Mouse (Mus musculus) lung, postnatal 14 days (tissue): Measurements from ENCODE around the gene Fgd2.

Experiments
- DNase-seq: peaks from one replicate; pipeline ENCODE4 v3.0.0; 2021

Gene Fgd2

DNA sequence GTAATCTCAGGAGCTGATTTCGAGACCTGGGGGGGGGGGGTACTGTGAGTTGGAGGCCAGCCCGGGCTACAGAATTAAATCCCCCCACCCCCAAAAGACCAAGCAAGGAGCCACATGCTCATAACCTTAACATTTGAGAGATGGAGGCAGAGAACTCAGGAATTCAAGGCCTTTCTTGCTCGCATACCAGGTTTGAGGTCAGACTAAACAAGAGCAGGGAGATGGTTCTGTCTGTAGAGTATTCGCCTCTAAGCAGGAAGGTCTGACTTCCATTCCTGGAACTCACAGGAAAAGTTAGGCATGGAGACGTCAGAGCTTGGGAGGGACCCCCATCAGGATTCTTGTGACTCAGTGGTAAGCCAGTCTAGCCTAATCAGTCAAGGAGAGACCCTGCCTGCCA lies 39.3 kb downstream of the Fgd2 start:
- DNase-seq, result no peak

GRCm38 (mm10) chr17:29401741-29402268 lies 41.1 kb downstream of the Fgd2 start:
- DNase-seq, result no peak

DNA sequence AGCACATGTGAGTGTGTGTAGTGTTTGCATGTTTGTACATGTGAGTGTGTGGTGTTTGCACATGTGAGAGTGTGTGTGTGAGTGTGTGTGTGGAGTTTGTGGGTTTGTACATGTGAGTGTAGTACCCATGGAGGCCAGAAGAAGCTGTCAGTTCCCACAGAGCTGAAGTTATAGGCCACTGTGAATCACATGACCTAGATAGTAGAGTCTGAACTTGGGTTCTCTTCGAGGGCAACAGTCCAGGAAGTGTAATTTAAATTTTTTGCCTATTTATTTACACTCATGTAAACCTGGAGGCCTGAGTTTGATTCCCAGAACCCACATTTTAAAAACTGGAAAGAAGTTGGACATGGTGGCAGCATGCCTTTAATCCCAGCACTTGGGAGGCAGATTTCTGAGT lies 42.5 kb downstream of the Fgd2 start:
- no peak for DNase-seq

GRCm38 (mm10) chr17:29405501-29405900 lies 44.8 kb downstream of the Fgd2 start:
- DNase-seq, result no peak

DNA sequence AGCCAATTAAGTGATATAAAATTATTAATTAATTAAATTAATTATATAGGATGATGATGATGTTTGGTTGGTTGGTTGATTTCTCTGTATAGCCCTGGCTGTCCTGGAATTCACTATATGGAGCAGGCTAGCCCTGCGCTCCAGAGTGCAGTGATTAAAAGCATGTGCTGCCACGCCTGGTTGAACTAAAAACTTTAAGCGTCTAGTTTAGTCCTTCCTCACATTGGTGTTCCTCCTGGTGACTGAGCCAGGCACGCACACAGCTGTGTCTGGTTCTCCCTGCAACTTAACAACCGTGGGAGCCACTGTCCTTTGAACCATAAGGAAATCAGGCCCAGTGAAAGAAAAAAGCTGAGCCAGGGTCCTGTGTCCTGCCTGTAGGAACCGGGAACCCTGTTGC lies 45.4 kb downstream of the Fgd2 start:
- DNase-seq, result no peak

- DNase-seq, result no peak
Measured at GRCm38 (mm10) chr17:29407405-29407804, 46.7 kb downstream of the Fgd2 start.

- no peak for DNase-seq
Measured at GRCm38 (mm10) chr17:29408364-29408763, 47.6 kb downstream of the Fgd2 start.

DNA sequence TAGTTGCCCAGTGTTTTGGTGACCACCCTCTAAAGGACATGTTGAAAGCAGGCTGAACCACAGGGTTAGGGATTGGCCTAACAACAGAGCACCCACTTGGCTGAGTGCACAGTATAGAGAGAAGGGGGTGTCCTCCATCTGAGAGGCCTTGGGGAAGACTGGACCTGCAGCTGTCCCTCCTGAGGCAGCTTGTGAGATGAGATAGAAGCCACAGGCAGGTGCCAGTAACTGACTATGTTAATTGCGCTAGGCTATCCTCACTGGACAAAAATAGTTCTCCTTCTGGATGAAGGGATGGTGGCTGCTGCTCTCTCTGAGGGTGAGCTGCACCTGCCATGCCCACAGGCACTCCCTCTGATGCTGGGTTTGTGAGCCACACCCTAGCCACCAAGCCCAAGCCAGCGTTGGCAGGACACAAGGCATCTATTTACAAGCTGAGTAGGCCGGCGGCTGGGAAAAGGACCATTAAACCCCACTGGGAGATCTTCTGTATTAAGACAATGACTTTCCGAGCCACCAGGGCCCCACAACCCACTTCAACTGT lies 49.2 kb downstream of the Fgd2 start:
- no peak for DNase-seq

DNA sequence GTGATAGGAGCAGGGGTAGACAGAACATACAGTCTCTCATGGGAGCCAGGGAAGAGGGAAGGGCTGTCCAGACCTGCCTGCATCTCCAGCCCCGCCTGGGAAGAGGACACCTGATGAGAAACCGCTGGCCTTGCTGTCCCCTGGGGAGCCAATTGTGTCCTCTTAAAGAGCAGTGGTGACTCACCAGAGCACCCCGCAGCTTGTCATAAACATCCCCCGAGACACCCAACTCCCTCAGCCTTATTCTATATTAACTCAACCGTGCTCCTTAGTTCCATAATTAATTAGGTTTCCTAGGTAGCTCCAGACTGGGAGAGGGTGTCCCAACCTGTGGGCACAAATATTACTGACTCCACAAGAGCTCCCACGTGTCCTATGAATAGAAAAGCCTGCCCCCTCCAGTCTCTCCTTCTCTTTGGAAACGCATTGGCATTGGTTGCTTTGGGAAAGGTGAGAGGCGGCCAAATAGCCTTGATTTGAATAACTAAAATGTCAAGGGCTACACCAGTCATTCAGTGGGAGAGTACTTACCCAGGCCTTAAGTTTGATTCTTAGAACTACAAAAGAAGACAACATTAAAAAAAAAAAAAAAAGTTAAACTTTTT lies 51.2 kb downstream of the Fgd2 start:
- DNase-seq, result no peak

GRCm38 (mm10) chr17:29414566-29414965 lies 53.9 kb downstream of the Fgd2 start:
- DNase-seq, result no peak

DNA sequence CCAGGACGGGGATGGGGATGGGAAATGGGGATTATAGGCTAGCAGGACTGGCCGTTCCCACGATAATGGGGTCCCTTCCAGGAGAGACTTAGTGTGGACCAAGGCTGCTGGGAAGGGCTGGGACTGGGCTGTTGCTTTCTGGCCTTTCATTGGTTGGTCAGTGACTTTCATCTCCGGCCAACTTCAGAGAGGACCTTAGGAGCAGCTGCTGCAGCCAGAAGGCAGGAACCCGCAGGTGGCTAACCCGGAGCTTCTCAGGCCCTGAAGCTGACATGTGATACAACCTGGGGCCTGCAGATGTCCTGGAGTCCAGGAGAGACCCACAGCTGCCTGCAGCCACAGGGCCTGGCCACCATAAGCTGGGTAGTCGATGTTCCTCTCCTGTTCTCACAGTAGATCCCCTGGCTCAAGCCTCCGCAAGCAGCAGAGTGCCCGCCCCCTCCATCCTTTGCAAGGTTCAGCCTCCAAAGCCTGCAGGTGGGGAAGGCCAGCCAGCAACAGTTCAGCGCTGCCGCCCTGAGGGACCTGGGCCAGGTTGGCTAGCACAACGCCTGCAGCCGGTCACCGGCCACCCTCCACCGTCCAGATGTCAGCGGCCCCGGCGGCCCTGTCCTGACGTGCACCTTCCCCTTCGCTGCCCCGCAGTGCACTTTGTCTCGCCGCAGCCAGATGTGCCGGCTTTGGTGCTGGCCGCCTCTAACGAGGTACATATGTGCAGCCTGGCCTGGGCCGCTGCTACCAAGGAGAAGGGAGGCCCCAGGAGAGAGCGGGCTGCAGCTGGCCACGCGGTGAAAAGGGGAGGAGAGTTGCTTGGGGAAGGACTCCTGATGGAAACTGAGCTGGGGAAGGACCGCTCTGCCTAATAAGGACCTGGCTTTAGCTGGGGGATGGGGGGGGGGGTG lies 55.3 kb downstream of the Fgd2 start:
- DNase-seq, result peak; percentile 42

DNA sequence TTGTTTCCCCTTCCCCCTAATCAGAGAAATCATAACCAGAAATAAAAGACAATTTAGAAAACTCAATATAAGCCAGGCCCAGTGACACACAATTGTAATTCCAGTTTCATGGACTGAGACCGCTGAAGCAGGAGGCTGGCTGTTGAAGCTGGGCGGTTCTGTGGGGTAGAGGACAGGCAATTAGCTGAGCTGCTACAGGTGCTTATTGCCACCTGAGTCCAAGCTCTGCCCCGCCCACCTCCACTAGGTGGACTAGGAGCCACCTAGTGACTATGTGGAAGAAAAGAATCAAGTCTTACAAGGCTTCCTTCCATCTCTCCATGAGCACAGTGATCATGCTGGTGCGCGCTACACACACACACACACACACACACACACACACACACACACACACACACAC lies 56.0 kb downstream of the Fgd2 start:
- no peak for DNase-seq

DNA sequence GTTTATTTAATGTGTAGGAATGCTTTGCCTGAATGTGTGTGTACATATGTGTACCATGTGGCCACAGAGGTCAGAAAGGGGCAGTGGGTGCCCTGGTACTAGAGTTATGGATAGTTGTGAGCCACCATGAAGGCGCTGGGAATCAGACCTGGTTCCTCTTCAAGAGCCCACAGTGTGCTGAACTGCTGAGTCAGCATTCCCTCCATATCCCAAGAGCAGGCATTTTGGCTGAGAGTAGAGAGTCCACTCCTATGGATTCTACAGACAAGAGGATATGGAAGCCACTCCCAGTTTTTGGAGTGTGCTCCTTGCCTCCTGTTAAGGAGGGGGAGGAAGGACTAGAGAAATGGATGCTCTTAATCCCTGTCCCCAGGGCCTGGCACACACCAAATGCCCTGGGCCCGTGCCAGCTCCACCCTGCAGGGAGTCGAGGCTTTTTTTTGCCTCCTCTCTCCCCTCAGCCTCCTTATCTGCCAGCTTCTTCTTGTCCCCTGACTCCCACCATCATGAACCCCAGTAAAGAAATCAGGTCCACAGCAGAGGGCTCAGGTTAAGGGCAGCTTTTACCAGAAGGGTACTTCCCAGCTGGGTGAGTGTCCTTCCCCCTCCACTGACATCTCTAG lies 58.2 kb downstream of the Fgd2 start:
- no peak for DNase-seq

DNA sequence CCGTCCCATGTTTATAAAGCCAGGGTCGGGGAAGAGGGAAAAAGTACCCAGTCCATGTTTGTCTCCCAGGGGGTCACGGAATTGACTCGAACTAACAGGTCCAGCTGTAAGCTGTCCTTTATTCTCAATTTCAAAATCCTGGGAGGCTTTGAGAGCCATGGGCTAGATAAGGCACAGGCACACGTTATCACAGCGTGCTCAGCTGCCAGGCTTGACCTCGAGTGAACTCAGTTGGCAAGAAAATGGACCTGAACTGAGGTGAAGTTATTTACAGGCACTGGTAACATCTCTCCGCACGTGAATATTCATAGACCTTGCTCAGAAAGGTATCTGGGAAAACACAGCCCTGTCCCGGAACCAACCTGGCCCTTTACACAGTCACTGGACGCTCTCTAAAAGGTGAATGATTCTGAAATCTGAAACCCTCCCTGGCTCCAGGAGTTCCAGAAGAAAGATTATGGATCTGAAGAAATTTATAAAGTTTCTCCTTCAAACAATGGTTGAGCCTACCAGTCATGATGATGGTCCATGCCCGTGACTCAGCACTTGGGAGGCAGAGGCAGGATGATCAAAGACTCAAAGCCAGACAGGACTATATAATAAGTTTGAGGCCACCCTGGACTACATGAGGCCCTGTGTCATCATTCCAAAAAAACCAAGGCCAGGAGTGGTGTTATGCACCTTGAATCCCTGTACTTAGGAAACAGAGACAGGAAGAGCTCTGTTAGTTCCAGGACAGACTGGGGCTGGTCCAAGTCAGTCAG lies 59.4 kb downstream of the Fgd2 start:
- DNase-seq, result no peak

DNA sequence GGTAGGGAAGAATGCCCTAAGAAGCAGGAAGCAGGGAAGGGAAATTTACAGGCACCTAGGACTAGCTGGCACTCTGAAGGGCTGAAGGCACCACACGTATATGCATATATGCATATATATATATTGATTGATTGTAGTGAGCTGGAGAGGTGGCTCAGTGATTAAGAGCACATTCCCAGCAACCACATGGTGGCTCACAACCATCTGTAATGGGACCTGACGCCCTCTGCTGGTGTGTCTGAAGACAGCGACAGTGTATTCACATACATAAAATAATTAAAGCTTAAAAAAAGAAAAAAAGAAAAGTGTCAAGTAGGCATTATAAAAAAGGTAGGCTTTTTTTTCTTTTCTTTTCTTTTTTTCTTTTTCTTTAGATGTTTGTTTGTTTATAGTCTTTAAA lies 60.6 kb downstream of the Fgd2 start:
- DNase-seq, result no peak

DNA sequence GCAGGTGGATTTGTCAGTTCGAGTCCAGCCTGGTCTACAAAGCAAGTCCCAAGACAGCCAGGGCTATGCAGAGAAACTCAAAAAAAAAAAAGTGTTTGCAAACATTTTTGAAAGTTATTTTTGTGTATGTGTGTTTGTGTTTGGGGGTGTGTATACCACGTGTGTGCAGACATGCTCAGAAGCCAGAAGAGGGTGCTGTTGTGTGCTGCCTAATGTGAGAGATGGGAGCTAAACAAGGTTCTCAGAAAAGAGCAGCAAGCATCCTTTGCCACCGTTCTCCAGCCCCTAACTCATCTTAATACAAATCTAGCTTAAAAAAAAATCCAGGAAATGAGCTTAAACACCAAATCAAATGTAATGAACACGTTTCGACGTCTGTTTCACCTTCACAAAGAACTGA lies 61.6 kb downstream of the Fgd2 start:
- DNase-seq, result no peak

DNA sequence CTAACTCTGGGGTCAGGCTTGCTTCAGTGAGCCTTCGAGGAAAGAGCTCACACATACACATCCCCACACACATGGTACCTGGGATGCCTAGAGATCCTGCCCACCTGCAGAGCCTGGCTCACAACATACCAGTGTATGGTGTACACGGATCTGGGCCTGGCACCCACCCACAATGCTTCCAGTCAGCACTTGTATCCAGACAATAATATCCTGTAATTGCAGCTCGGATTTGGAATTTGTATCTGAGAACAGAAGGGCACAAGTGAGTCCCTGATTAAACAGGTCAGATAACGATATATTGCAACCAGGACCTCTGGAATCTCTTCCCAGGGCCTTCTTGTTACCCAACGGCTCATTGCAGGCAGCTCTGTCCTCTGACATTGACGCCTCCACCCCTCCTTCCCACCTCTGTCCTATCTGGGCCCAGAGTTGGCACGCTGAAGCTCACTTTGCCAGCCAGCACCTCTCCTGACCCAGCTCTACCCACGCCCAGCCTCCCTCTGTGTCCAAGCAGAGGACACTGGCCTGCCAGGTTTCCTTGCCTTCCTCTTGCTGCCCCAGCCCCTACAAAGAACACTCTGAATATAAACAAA lies 62.3 kb downstream of the Fgd2 start:
- no peak for DNase-seq

DNA sequence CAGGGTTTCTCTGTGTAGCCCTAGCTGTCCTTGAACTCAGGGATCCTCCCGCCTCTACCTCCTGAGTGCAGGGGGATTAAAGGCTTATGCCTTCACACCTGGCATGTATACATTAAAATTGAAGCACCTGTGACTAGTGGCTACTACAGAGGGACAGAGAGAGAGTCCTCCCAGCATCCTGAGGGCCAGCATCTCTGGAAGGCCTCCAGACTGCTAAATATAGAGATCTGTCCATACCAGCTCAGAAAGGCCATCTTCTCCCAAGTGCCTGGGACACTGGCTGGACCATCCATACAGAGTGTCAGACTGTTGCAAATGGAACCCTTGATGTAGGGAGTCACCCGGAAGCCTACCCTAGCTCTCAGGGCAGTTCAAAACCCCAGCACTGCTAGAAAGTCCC lies 63.3 kb downstream of the Fgd2 start:
- DNase-seq, result no peak

DNA sequence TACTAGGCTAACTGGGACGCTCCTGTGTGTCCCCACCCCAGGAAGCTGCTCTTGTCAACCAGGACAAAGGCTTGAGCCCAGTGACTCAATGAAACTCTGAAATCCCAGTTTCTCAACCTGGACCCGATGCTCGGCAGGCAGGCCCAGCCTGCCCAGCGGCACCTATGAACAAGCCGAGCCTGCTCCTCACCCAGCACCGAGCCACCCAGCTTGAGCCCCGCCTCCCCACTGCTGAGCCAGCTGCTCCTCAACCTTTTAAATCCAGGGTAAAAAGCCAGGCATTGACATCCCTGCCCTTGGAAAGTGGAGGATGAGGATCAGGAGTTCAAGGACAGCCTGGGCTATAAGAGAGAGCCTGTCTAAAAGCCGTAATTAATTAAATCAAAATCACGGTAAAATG lies 64.6 kb downstream of the Fgd2 start:
- DNase-seq, result no peak

DNA sequence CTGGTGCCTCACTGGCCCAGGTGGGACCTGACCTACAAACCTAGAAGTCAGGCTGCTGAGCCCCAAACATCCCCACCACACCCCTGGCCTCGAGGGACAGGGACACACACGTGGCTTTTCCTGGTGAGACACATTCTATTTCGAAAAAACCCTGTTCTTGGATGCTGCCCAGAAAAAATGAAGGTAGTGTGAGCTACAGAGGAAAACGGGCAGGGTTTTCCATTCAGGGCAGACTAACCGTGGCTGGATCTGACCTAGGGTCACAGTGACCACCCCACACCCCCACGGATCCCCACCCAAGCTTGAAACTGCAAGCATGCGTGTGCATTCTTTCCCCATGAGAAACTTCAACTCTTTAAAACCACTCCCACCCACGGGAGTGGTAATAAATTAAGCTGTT lies 67.5 kb downstream of the Fgd2 start:
- no peak for DNase-seq

- DNase-seq, result no peak
Measured at GRCm38 (mm10) chr17:29428826-29429225, 68.1 kb downstream of the Fgd2 start.
